Mouse (Mus musculus) embryo, embryonic 10.5 days (tissue): ENCODE results near the gene Nckap5l.
A peak's percentile ranks its signal among the peaks of the same experiment; 100 is the strongest.

Source experiments
- DNase-seq: peaks from one replicate; pipeline ENCODE4 v3.0.0-alpha.2; 2015; ENCODE audit warnings: low spot score

Nckap5l gene

DNA sequence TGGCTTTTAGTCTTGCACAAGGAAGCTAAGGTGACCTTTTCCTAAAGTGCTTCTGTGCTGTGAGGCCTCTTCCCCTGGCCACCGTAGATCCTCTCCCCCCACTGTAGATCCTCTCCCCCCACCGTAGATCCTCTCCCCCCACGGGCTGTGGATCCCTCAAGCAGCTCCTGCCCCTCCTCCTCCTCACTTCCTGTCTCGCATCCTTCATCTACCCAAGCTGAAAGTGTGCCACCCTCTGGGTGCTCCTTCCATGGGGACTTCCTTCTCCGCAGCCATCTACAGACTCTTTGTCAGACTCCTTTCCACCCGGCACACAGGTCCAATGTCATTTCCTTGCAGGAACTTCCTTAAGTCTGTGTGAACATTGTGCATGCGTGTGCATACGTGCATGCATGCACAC lies 27.2 kb downstream of the Nckap5l start:
- DNase-seq: no peak

DNA sequence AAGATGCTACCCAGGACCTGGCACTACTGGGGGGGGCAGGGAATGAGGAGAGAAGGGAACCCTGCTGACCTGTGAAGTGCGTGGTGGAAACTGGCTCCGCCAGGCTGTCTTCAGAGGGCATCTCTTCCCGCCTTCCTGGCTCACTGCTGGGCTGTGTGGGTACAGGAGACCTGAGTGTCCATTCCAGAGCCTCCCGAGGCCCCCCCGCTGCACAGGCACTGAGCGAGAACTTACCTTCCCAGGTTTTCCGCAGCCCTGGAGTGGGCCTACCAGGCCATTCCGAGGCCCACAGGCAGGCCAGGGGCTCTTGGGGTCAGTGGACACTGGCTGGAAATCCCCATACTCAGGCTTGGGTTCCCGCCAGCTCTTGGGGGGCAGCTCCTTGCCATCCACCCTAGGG lies 33.7 kb downstream of the Nckap5l start:
- no peak for DNase-seq

DNA sequence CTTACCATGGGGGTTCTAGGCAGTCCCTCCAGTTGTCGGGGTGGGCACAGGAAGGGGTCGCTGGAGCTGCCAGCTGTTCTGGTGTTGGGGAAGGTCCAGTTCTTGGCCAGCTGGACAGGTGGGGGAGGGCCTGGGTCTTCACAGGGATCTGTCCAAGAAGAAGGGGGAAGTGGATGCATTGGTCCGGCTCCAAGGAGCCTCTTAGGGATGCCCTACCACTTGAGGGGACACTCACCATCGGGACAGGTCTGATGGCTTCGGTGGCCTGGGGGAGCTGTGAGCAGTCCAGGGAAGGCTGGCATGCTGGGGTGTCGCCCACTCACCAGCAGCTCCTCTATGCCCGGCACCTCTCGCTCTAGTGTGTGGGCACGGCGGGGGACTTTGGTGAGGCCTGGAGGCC lies 34.4 kb downstream of the Nckap5l start:
- DNase-seq: no peak

- no peak for DNase-seq
Measured at GRCm38 (mm10) chr15:99422551-99422950, 35.0 kb downstream of the Nckap5l start.

- no peak for DNase-seq
Measured at GRCm38 (mm10) chr15:99421676-99422075, 35.9 kb downstream of the Nckap5l start.

GRCm38 (mm10) chr15:99421152-99421551 lies 36.4 kb downstream of the Nckap5l start:
- peak; percentile 59 for DNase-seq

- DNase-seq: peak; percentile 88
Measured at GRCm38 (mm10) chr15:99420521-99421014, 37.0 kb downstream of the Nckap5l start.

GRCm38 (mm10) chr15:99420101-99420500 lies 37.4 kb downstream of the Nckap5l start:
- DNase-seq: peak; percentile 28

GRCm38 (mm10) chr15:99417692-99418271 lies 39.8 kb downstream of the Nckap5l start:
- DNase-seq: no peak

DNA sequence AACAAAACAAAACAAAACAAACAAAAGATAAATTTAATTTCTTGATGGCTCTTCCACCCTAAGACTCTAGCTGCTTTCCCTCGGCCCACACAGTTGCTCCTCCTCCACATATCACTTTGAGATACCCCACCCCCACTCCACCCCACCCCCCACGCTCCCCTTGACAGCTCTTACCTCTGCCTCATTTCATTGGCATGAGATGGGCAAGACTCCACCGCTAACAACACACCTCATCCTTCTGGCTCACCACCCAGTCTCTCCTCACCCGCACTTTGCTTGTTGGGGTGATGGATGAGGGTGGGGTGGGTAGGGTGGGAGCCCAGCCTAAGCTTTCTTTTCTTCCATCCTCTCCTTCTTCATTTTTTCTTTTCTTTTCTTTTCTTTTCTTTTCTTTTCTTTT lies 40.6 kb downstream of the Nckap5l start:
- DNase-seq: no peak

GRCm38 (mm10) chr15:99416348-99416882 lies 41.1 kb downstream of the Nckap5l start:
- DNase-seq: peak; percentile 93

DNA sequence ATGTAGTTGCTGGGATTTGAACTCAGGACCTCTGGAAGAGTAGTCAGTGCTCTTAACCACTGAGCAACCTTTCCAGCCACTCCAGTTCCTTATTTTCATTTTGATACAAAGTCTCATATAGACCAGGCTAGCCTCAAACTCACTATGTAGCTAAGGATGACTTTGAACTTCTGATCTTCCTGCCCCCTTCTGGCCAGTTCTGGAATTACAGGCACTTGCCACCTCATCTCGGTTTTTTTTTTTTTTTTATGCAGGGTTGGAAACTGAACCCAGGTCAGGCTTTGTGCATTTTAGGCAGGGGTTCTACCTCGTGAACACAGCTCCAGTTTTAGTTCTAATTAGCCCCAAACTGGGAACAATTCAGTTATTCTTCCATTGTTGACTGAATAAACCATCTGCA lies 41.8 kb downstream of the Nckap5l start:
- DNase-seq: peak; percentile 70

DNA sequence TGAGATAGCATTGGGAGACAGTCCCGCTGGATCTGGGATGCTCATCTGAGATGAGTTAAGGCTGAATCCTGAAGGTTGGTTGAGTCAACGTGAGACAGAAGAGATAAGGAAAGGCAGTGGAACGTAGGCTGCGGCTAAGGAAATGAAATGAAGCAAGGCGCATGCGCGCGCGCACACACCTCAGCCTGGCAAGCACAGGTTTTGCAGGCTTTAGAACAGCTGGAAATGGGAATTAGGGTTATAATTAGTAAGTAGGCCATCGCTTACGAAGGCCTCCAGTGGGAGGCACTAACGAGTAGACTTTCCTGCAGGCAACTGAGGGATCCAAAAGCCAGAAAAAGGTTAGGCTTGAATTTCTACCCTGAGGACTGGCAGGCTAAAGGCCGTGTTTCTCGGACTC lies 45.8 kb downstream of the Nckap5l start:
- peak; percentile 19 for DNase-seq

- DNase-seq: no peak
Measured at GRCm38 (mm10) chr15:99408845-99409244, 48.7 kb downstream of the Nckap5l start.

GRCm38 (mm10) chr15:99406986-99407570 lies 50.5 kb downstream of the Nckap5l start:
- no peak for DNase-seq

DNA sequence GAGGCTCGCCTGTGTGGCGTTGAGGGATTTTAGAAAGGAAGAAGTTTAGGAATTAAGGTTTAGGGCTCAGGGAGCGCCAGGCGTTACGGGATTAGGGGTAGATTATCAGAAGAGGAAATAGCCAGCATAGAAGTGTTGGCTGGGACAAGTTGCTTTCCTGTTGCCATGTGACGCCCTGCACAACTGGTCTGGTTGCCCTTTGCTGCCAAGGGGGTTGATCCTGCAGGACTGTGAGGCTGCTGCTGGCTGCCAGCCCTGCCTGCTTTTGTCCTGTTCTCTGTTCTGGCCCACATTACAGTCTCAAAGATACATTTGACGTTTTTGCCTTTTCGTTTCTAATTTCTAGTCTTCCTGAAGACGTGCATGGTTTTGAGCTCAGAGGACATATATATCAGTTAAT lies 52.4 kb downstream of the Nckap5l start:
- no peak for DNase-seq

DNA sequence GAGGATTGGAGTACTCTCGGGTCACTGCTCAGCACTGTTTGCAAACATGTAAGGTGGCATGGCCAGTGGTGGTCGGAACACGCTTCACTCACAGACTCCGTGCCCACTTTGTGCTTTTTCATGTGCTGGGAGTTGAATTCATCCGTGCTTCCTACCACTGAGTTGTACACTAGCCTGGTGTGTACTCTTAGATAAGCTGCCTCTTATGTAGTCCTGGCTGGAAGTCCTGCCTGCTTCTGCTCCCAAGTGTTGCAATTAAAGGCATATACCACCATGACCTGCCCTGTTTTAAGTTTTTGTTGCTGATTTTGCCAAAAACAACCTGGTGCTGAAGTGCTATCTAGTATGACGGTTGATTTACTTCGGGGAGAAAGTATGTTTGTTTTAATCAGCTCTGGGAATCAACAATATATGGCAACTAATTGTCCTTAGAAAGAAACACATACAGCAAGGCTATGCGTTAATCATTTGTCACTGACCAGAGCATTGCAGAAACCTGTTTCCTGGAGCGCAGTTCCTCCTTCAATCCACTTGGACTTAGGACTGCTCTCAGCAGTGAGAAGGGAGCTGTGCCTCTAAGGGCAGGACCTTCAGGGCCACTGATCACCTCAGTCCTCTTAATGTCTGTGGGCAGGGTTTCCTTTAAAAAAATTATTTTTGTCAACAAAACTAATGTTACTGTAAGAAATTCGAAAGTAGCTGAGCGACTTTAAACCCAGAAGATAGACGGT lies 54.2 kb downstream of the Nckap5l start:
- no peak for DNase-seq

GRCm38 (mm10) chr15:99400602-99401001 lies 56.9 kb downstream of the Nckap5l start:
- no peak for DNase-seq

GRCm38 (mm10) chr15:99399503-99400245 lies 57.9 kb downstream of the Nckap5l start:
- DNase-seq: no peak

- DNase-seq: no peak
Measured at GRCm38 (mm10) chr15:99397622-99398021, 59.9 kb downstream of the Nckap5l start.

GRCm38 (mm10) chr15:99396875-99397274 lies 60.7 kb downstream of the Nckap5l start:
- DNase-seq: no peak

DNA sequence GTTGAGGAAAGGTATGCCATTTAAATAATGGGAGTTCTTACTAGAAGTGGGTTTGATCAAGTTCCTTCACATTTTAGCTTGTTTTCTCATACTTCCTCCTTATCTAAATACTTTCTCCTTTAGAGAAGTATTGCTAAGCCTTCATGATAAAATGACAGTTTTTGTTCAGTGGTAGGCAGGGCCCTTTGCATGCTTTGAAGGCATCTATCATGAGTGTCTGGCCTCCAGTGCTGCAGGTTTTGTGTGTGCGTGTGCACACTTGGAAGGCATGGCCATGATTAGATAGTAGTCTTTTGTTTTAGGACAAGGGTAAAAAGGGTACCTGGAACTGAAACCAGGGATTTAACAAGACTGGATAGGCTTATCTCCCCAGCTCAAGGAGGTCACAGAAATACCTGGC lies 61.1 kb downstream of the Nckap5l start:
- DNase-seq: no peak
